Mouse (Mus musculus) kidney, adult 2 months (tissue): ENCODE measurements at regions not wholly inside any gene's neighbourhood (a gene's known extent, or its start where the extent isn't known, plus 50 kb on each side); places are given as distances from the start of the nearest gene placed in this dataset.

Source experiments
- DNase-seq: peaks from one replicate; pipeline ENCODE4 v3.0.0; 2021
- H3K27ac ChIP-seq: fragments of 200-500 bp; 2 replicates; pipeline ENCODE4 v1.5.1; 2012; ENCODE audit warnings: low read depth, low read length, control low read depth, inconsistent platforms; ENCODE audit not compliant: insufficient read depth
- H3K27me3 ChIP-seq: fragments of 200-500 bp; replicated peaks from 2 replicates; pipeline ENCODE4 v1.6.1; 2012; ENCODE audit warnings: mild to moderate bottlenecking, moderate library complexity, low read length, inconsistent platforms; ENCODE audit not compliant: control insufficient read depth, insufficient read depth
- H3K36me3 ChIP-seq: fragments of 200-500 bp; 2 replicates; pipeline ENCODE4 v1.6.1; 2012; ENCODE audit warnings: mild to moderate bottlenecking, moderate library complexity, low read length, inconsistent platforms; ENCODE audit not compliant: control insufficient read depth, insufficient read depth
- H3K4me1 ChIP-seq: fragments of 200-500 bp; 2 replicates; pipeline ENCODE4 v1.6.1; 2011; ENCODE audit warnings: low read length; ENCODE audit not compliant: control insufficient read depth, insufficient read depth
- H3K4me3 ChIP-seq: fragments of 200-500 bp; 2 replicates; pipeline ENCODE4 v1.5.1; 2011; ENCODE audit warnings: mild to moderate bottlenecking, low read depth, low read length, control low read depth; ENCODE audit not compliant: insufficient read depth
- CTCF ChIP-seq: fragments of 200-500 bp; conservative IDR thresholded peaks from 2 replicates; pipeline ENCODE4 v1.5.1; 2011; ENCODE audit warnings: low read depth, mild to moderate bottlenecking, control low read depth, low read length, moderate library complexity, mixed read lengths; ENCODE audit not compliant: insufficient read depth, insufficient read length
- POLR2A ChIP-seq: fragments of 200-500 bp; IDR thresholded peaks from one replicate; pipeline ENCODE4 v1.6.1; 2011; ENCODE audit warnings: low read depth, low read length, control low read depth
- WGBS: fragments of 180-500 bp; shearing (Covaris S2); methylation state at CpG from one replicate; pipeline ENCODE4 v1.1.7; 2018; 5-methylcytosine and 5-hydroxymethylcytosine counted together

DNA sequence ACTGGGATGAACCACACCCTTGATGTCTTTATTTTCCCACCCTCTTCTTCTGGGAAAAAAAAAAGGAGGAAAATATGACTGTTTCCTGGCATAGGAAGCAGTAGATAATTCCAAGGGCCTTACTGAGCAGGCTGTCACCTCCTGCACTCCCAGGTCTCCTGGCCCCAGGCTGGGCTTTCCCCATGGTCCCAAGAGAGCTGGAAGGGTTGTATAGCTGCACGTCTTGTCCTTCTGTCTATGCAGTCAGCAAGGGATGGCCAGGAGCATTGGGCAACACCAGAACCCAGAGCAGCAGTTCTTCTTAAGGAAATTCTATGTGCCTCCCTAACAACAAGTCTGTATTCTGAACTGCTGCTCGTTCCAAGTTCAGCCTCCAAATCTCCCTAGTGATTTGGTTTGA, 185.7 kb upstream of the Ttc29 start:
- 73% methylated on average over 2 of the region's 2 CpGs for WGBS
- TF ChIP-seq CTCF, result no peak
- TF ChIP-seq POLR2A, result no peak
- 0 out of 2 replicates have a peak, but pooled peaks cover 4% of the 10 kb centered on the region for H3K4me1 ChIP-seq
- no peak for DNase-seq
- no peaks in the 10 kb centered on the region for H3K27me3 ChIP-seq
- no peaks in the 10 kb centered on the region for H3K36me3 ChIP-seq
- H3K4me3 ChIP-seq, result no peak overlapping the region
- no peak overlapping the region for H3K27ac ChIP-seq

DNA sequence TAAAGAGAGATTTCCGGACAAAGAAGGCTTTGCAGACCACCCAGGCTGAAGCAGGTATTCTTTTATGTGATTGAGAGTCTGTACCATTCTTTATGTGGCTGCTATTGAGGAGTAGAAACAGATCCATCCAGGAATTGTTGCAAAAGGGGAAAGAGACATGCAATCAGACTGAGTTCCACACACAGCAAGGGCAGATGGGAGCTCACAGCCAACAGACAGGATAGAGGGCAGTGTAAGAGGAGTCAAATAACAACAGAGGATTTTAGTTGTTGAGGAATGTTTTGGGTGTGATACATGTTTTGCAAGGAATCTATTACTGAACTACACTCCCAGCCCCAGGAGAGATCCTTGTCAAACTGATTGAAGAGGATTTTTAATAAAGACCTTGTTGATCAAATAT, 184.2 kb upstream of the Ttc29 start:
- no peak for DNase-seq
- no peak overlapping the region for H3K27ac ChIP-seq
- 0 out of 2 replicates have a peak, but pooled peaks cover 2% of the 10 kb centered on the region for H3K4me1 ChIP-seq
- H3K27me3 ChIP-seq, result no peaks in the 10 kb centered on the region
- no peak overlapping the region for H3K4me3 ChIP-seq
- TF ChIP-seq POLR2A (no peak), CTCF (no peak)
- WGBS, result 89% methylated on average over 1 of the region's 1 CpGs
- H3K36me3 ChIP-seq, result no peaks in the 10 kb centered on the region

DNA sequence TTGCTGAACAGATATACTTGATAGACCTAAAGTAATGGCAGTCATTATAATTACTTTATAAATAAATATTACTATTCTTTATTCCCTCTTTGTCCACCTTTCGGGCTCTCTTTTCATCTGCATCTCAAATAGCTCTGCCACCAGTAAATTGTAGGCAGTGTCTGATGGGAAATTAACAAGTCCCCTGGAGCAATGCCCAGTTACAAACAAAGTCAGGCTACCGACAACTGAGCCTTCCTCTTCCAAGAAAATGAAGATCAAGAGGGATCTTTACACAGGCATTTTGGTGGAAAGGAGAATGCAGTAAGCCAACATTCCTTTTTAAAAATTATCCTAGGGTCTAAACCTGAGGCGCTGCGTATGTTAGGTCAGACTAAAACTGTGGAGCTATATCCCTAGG, 181.3 kb upstream of the Ttc29 start:
- WGBS, result 80% methylated on average over 4 of the region's 4 CpGs

DNA sequence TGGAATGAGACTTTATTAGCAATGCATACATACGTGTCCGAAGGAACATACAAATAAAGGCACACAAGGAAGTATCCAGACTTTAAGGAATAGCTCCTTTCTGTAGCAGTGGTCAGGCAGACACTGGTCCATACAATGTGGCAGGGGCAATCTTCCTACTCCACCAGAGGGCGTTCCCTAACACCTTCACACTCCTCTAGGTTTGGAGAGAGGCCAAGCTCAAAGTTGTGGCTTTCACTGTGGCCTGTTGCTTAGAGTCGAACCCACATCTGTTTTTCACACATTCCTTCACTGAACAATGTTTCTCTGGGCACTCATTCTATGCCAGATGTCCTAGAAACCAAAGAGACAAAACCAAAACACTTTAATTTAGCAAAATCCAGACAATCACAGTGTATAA, 178.4 kb upstream of the Ttc29 start:
- Histone ChIP-seq H3K4me3 (no peak overlapping the region), H3K27me3 (no peaks in the 10 kb centered on the region), H3K36me3 (no peaks in the 10 kb centered on the region), H3K4me1 (no peaks in the 10 kb centered on the region), H3K27ac (no peak overlapping the region)
- 83% methylated on average over 4 of the region's 4 CpGs for WGBS
- TF ChIP-seq CTCF, result no peak
- no peak for TF ChIP-seq POLR2A
- no peak for DNase-seq

More for the DNA sequence above, 181.3 kb upstream of the Ttc29 start:
- Histone ChIP-seq H3K27ac (no peak overlapping the region), H3K4me1 (no peaks in the 10 kb centered on the region), H3K27me3 (no peaks in the 10 kb centered on the region), H3K36me3 (no peaks in the 10 kb centered on the region), H3K4me3 (no peak overlapping the region)
- TF ChIP-seq CTCF (no peak), POLR2A (no peak)
- no peak for DNase-seq

DNA sequence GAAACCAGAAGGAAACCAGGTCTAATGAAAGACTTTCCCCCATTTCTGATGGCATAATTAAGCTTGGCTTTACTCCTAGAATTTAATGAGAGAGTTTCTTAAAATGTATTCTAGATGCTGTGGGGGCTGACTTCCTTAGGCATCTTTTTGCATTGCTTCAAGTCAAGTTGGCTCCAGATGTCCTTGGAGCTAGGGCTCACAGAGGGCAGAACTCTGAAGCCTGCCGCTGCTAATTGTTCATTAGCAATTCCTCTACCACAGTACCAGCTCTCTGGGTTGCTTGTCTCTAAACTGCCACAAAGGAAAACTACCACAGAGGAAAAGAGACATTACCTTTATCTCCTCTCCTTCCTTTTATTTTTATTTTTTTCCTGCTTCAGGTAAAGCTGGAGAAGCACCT, 175.9 kb upstream of the Ttc29 start:
- TF ChIP-seq CTCF (no peak), POLR2A (no peak)
- H3K27ac ChIP-seq, result no peak overlapping the region
- no peak overlapping the region for H3K4me3 ChIP-seq
- WGBS, result 49% methylated on average over 1 of the region's 1 CpGs
- H3K27me3 ChIP-seq, result no peaks in the 10 kb centered on the region
- no peaks in the 10 kb centered on the region for H3K4me1 ChIP-seq
- no peak for DNase-seq
- no peaks in the 10 kb centered on the region for H3K36me3 ChIP-seq

DNA sequence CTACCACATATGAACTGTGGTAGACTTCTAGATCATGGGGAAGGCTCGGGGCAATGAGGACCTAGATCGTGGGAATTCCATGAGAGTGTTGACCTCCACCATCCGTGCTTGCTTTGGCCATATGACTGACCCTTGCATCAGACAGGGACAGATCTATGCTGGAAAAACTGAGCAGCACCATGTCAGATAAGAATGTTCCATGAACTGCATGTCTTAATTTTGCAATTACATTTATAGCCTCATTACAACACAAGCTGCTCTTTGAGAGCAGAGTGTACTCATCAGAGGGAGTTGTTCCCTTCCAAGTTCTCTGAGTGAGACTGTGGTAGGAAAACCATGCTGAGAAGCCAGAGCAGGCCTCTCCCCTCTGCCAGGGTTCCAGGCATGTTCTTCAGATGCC, 166.4 kb upstream of the Ttc29 start:
- Histone ChIP-seq H3K4me3 (no peak overlapping the region), H3K27me3 (no peaks in the 10 kb centered on the region), H3K36me3 (no peaks in the 10 kb centered on the region), H3K27ac (no peak overlapping the region), H3K4me1 (0 out of 2 replicates have a peak, but pooled peaks cover 3% of the 10 kb centered on the region)
- WGBS, result 83% methylated on average over 3 of the region's 3 CpGs
- no peak for DNase-seq
- TF ChIP-seq POLR2A, result no peak
- no peak for TF ChIP-seq CTCF

DNA sequence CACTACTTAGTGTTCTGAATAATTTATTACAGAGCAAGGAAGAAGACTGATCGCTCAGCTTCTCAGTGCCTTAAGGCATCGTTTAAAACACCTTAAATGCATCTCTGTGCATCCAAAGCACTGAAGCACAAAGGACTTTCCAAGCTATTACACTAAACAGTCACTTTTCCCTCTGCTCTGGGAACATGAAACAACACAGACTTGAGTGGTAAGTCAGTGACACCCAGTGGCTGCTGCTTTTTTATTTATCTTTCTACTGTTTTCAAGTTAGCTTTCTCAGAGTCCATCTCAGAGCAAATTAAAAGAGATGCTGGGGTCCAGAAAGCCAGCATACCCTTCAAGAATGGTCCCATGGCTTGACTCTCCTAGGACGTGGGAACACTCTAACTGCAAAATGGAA, 162.3 kb upstream of the Ttc29 start:
- no peak for DNase-seq

More for the DNA sequence above, 162.3 kb upstream of the Ttc29 start:
- 53% methylated on average over 3 of the region's 3 CpGs for WGBS
- Histone ChIP-seq H3K4me3 (no peak overlapping the region), H3K36me3 (no peaks in the 10 kb centered on the region), H3K4me1 (0 out of 2 replicates have a peak, but pooled peaks cover 3% of the 10 kb centered on the region), H3K27me3 (no peaks in the 10 kb centered on the region), H3K27ac (no peak overlapping the region)
- TF ChIP-seq POLR2A (no peak), CTCF (no peak)
